Mouse (Mus musculus) fat pad, adult 2 months (tissue): ENCODE measurements at regions not wholly inside any gene's neighbourhood (a gene's known extent, or its start where the extent isn't known, plus 50 kb on each side); places are given as distances from the start of the nearest gene placed in this dataset.

Experiments
- DNase-seq: peaks from one replicate; pipeline ENCODE4 v3.0.0-alpha.2; 2011; ENCODE audit warnings: low read depth, low spot score; ENCODE audit errors: extremely low read depth

DNA sequence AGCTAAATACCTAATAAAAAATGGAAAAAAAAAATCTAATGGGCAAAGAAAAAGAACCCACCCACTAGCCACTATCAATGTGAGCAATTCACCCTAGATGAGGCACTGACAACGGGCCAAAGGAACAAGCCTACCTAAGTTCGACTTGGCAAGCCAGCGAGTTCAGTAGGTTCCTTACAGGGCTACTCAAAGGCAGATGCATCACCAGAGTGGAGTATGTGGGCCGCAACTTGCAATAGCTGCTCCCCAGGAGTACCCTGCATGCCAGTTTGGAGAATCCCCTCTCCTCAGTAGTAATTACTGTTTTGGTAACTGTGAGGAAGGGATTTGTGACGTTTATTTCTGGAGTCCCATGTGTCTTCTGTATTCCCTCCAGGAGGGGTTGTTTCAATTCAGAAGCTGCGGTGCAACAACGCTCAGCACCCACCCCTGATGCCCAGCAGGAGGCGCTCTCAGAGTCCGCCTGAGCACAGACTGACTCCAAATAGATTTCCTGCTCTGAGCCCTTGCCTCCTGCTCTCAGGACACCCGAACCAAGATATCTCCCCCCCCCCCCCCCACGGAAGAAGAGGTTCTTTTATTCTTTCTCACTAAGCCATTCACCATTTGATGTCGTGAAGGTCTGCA lies 157.3 kb upstream of the Zfp618 start:
- DNase-seq, result no peak

DNA sequence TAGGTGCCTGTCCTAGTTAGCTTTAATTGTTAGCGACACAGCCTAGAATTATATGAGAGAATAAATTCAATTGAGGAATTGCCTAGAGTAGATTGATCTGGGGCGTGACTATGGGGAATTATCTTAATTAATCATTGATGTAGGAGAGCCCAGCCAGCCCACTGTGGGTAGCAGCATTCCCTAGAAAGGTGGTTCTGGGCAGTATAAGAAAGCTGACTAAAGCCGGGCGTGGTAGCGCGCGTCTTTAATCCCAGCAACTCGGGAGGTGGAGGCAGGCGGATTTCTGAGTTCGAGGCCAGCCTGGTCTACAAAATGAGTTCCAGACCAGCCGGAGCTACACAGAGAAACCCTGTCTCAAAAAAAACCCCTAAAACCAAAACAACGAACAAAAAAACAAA lies 156.8 kb upstream of the Zfp618 start:
- no peak for DNase-seq

GRCm38 (mm10) chr4:62809048-62809447 lies 156.3 kb upstream of the Zfp618 start:
- no peak for DNase-seq

DNA sequence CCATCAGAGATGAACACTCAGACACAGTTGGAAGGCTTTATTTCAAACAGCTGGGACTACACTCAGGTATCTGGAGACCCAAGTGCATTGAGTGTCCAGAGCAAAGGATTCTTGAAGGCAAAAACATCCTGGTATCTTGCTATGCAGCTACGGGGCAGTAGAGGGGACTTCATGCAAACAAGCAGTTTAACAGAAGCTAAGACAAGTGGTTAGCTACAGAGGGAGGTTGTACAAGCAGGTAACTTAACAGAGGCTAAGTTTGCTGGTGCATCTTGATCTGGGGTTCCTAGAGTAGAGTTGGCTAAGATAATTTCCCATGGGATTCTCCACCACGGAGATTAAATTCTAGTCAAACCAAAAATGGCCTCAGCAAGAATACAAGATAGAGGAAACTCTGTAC lies 145.5 kb upstream of the Zfp618 start:
- DNase-seq, result no peak

GRCm38 (mm10) chr4:62821288-62821687 lies 144.1 kb upstream of the Zfp618 start:
- DNase-seq, result no peak

- no peak for DNase-seq
Observed at GRCm38 (mm10) chr4:62822568-62822967, 142.8 kb upstream of the Zfp618 start.

- DNase-seq, result no peak
Observed at GRCm38 (mm10) chr4:62823082-62823481, 142.3 kb upstream of the Zfp618 start.

DNA sequence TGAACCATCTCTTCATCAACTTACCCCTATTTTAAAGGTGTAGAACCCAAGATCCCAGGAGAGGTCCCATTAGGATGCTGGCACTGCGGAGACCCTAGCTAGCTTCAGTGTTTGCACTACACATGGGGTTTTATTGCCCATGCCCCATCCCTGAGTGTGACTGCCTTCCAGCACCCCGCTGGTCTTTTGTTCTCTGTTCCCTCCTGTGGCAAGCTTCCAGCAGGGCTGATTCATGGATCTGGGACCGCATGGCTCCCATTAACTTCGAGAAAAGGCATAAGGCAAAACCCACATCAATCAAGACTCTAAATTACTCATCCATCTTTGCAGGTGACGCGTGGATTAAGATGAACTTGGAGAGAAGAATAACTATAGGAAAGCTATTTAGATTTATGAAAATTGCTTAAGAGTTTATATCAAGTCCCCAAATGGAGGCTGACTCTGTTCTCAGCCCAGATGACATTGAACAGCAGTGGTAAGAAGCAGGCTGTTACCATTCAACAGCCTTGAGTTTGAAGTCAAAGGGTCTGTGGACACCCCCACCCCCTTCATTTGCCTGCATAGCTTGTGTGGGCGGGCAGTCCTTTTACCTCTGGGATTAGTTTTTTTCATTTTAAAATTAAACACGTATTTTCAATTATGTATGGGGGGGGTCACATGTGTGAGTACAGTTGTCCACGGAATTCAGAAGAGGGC lies 141.7 kb upstream of the Zfp618 start:
- DNase-seq, result no peak

DNA sequence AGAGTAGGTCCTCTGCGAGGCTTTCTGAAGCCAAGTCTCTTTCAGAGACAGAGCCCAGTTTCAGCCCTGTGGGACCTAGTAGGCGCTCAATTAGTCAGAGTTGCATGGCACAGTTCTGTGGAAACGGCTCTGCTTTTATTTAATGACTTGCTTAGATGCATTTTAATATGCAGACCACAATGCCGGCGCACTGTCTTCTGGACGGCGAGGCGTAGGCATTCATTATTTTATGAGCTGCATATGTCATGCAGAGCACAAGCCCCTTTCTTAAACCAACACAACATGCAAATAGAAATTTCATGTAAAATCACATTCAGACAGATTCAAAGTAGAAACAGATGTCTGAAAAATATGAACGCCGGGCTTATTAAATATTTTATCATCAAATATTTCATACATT lies 140.8 kb upstream of the Zfp618 start:
- DNase-seq, result no peak

DNA sequence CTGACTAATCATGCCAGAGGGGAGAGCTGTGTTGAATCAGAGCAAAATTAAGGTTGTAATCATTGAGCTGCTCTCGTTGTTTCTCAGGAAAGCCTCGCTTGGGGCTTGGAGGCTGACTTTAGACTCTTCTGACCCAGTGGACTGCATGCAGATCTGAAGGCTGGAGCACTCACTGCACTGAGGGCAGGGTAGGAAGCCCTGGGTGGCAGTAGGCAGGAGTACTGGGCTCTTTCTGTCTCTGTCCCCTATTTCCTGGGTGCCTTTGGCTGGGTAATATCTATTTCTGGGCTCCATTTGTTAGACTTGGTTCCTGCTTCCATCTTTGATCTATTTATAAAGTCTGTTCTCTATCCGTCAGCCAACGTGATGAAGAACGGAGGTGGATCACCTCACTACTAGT lies 140.1 kb upstream of the Zfp618 start:
- no peak for DNase-seq

- no peak for DNase-seq
Observed at GRCm38 (mm10) chr4:62828963-62829362, 136.4 kb upstream of the Zfp618 start.

DNA sequence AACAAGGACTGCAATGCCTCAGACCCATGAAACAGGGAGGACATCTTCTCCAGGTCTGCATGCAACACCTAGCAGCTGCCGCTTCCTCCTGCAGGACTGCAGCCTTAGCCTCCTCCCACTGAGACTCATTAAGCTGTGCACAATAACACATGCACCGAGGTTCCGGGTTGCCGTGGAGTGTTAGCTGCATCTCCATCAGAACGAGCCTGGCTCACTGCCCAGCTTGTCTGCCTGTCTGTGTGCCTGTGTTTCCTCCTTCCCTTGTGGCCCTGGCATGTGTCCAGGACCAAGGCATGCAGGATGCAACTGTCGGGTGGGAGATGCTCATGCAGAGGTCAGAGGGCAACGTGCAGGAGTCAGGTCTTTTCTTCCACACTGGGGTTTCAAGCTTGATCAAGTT lies 131.4 kb upstream of the Zfp618 start:
- DNase-seq, result no peak

DNA sequence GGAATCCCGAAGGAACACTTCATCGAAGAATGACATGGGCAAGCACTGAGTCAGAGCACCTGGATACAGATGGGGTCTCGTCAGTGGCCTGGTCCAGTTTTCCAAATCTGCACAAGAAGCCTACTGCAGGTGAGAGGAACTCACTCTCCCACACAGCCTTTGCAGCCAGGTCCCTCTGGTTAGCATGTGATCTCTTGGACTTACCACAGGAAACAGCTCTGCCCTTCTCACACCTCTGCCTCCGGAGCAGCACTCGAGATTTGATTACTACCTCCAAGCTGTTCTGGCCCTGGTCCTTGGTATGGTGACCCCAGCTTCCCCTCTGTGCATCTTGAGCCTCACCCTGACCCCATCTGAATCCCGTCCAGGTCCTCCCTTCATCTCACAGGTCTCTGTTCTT lies 128.5 kb upstream of the Zfp618 start:
- DNase-seq, result no peak

GRCm38 (mm10) chr4:62850526-62850925 lies 114.8 kb upstream of the Zfp618 start:
- no peak for DNase-seq

GRCm38 (mm10) chr4:62853335-62853734 lies 112.0 kb upstream of the Zfp618 start:
- no peak for DNase-seq

DNA sequence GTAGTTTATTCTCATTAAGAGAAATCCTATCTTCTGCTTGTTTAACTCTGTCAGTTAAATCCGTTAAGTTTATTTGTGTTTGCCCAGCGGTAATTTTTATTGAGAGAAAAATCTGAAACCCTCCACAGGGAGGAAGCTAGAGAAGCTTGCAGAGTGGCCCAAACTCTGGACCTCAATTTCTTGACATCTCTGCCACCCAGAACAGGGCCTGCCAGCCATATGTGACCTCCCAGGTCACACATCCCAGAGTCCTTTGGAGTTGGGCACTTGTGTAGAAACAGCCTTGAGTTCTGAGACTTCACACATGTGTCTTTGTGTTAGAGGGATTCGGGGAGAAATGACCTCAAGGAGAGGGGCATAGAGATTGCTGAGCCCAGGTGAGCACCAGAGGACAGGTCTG lies 109.0 kb upstream of the Zfp618 start:
- DNase-seq, result no peak

DNA sequence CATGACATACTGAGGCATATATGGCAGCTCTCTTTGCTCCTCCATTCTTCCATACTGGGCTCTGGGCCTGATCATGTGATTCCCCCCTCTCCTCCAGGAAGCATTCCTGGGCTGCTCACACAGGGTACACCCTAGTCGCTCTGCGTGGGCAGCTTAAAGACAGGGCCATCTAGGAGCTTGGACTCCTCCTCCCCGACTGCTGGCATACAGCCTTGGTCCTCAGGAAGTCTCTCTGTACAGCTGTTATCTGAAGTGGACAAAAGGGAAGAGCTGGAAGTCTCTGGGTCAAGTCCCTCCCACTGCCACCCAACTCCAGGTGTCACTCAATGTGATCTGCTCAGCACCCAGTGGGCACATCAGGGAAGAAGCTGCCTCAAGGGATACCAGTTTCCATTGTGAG lies 102.6 kb upstream of the Zfp618 start:
- DNase-seq, result no peak

DNA sequence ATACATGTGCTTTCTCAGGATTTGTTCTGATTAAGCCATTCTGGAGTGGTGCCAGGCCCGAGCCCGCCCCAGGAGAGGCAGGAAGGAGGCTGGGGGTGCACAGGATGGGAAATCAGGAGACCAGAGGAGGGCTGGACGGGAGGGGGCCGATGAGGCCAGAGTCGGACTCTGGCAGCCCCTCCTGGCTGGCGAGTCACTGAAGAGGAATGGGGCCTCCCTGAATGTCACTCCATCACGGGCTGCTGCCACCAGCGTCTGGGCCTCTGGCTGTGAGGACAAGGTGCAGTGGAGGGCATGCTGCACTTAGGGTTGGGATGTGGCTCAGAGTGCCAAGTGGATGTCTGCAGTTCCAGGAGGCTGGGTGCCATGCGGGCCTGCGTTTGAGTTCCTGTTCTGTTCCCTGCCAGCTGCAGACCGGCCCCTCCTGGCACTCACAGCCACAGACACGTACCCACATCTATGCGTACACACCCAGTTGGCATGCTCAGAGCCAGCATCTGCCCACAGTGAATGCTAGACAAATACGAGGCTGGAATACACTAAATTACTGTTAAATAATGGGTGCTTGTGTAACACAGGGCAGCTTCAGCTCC lies 94.9 kb upstream of the Zfp618 start:
- no peak for DNase-seq

DNA sequence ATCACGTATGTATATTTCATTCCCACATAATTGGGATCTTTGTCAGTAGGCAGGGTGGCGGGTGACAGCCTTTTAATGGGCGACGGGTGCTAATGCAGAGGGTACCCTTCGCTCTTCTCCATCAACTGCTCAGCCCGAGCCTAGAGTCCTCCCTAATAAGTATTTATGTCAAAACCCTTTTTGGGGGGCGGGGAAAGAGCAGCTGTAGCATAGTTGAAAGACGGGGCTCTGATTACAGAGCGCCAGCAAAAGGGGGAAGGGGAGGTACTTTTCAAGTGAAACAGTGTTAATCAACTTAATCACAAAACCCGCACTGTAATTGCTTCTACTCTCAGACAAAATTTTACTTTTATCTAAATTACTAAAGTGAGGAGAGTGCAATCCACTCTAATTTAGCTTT lies 92.8 kb upstream of the Zfp618 start:
- DNase-seq, result no peak

- DNase-seq, result no peak
Observed at GRCm38 (mm10) chr4:62873986-62874385, 91.4 kb upstream of the Zfp618 start.

DNA sequence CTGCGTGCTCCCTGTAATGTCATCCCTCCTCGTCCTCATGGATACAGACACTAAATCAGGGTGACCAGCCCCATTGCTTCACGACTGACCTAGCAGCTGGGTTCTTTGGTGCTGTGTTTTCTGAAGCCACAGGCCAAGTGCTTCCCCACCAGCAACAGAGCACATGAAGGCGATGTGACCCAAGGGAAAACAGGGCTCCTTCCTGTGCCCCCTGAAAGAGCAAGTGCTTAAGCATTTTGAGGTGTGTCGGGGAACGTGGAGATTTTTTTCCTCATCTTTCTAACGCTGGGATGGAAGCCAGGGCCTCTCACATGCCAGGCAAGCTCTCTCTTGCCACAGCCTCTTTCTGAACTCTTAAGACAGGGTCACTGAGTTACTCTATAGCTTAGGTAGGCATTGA lies 87.3 kb upstream of the Zfp618 start:
- DNase-seq, result no peak

GRCm38 (mm10) chr4:62878927-62879326 lies 86.4 kb upstream of the Zfp618 start:
- DNase-seq, result peak; percentile 55

GRCm38 (mm10) chr4:62881824-62882223 lies 83.5 kb upstream of the Zfp618 start:
- no peak for DNase-seq
